Mouse (Mus musculus): ENCODE results near the gene Lin7a.

DNA sequence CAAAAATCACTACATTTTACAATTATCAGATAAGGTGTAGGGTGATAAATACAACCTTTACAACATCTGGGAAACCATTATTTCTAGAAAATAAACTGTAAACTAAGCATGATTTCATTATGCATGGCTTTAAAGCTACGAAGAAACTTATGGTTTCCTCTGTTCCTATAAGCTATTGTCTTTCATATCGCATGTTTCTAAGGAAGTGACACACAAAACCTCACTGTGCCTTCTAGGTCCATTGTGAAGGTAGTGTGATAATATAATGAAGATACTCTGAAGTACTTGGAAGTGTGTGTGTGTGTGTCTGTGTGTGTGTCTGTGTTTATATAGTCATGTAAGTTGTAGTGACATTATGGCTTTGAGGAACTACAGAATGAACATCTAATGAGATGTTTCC, 49.8 kb upstream of the Lin7a start:
- no peak for TF ChIP-seq CTCF (IDR thresholded peaks at IDR 0.05; ENCODE audit: extremely low read depth, insufficient read depth, insufficient read length, insufficient replicate concordance)
- TF ChIP-seq POLR2A (IDR thresholded peaks at IDR 0.05; ENCODE audit: low read depth, low read length): no peak

All from spleen, adult 2 months (tissue).